Mouse (Mus musculus): ENCODE results near the gene Xpot.

DNA sequence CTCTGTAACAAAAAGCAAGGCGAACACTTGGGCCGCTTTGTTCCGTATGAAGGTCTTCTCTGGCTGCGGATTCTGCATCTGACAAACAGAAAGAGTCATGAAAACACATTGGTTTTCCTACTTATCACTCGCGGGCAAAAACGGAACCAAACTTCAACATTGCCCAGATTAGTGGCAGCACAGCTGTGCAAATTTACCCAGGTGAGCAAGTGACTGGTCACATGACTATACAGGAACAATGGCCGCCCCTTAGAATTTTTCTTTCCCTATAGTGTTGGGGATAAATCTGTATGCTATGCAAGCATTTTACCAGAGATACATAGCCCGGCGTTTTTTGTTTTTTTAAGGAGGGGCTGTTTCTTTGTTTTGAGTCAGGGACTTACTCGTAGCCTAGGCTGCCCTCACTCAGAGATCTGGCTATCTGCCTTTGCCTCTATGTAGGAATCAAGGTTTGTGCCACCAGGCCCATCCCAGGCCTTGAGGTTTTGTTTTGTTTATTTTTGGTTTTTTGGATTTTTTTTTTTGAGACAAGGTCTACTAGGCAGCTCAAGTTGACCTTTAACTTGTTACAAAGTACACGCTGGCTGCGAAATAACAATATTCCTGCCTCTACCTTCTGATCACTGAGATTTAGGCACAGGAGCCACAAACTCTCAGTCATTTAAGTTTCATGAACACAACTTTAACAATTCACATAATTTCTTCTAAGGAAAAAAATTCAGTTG, 10.8 kb downstream of the Xpot start:
- TF ChIP-seq POLR2A (IDR thresholded peaks at IDR 0.05; ENCODE audit: insufficient read length, low read depth) (no peak), POLR2AphosphoS2 (IDR thresholded peaks at IDR 0.05; ENCODE audit: insufficient read length, low read depth) (no peak), TCF12 (IDR thresholded peaks at IDR 0.05; ENCODE audit: insufficient read depth, poor library complexity, severe bottlenecking) (no peak), USF1 (IDR thresholded peaks at IDR 0.05; ENCODE audit: low read depth) (no peak), E2F4 (IDR thresholded peaks at IDR 0.05; ENCODE audit: insufficient read depth) (no peak), MAX (IDR thresholded peaks at IDR 0.05; ENCODE audit: low read depth) (no peak), MYOG (IDR thresholded peaks at IDR 0.05; ENCODE audit: control insufficient read depth in 1 of 3, insufficient read depth in 1 of 3, insufficient read length in 2 of 3, low read depth in 2 of 3) (no peak), CEBPB (IDR thresholded peaks at IDR 0.05; ENCODE audit: insufficient read depth, poor library complexity, severe bottlenecking) (no peak), MYOD1 (IDR thresholded peaks at IDR 0.05; ENCODE audit: control insufficient read depth in 1 of 3, insufficient read length in 2 of 3, low read depth in 2 of 3) (no peak), TCF3 (IDR thresholded peaks at IDR 0.05; ENCODE audit: insufficient read length, low read depth) (no peak)

All from myocyte (in vitro differentiated cells).